Mouse (Mus musculus): ENCODE results near the gene Cep41. TPM values are rescaled to one million over a fixed set of nuclear protein-coding genes. Genes with fewer than 3 reads are reported as not detected.

The Cep41 gene
- polyA plus RNA-seq, 1 experiment from 2014 or later, result 14.2 TPM

- Histone ChIP-seq H3K36me3 (no peaks in the 10 kb centered on the region), H3K4me3 (no peak overlapping the region), H3K9me3 (no peaks in the 10 kb centered on the region), H3K4me1 (replicated peaks) (peaks cover 7% of the 10 kb centered on the region; the same call in 1 of the 2 replicates), H3K27ac (peak overlapping the region; percentile 67), H3K9ac (no peak overlapping the region), H3K27me3 (no peaks in the 10 kb centered on the region), H3K4me2 (no peak overlapping the region)
- no peak for ATAC-seq (ENCODE audit: low FRiP score)
- 30% methylated on average over 4 of the region's 4 CpGs for WGBS
Observed at GRCm38 (mm10) chr6:30636186-30636842, 57.2 kb downstream of the Cep41 start.

- Histone ChIP-seq H3K4me2 (no peak overlapping the region), H3K4me1 (replicated peaks) (peaks cover 7% of the 10 kb centered on the region; the same call in 1 of the 2 replicates), H3K36me3 (no peaks in the 10 kb centered on the region), H3K4me3 (no peak overlapping the region), H3K27ac (0 out of 2 replicates have a peak overlapping the region, but pooled peaks have one; percentile 8), H3K27me3 (no peaks in the 10 kb centered on the region), H3K9ac (no peak overlapping the region), H3K9me3 (no peaks in the 10 kb centered on the region)
- no peak for ATAC-seq (ENCODE audit: low FRiP score)
- WGBS, result 44% methylated on average over 8 of the region's 8 CpGs
Observed at GRCm38 (mm10) chr6:30635361-30635862, 58.1 kb downstream of the Cep41 start.

- ATAC-seq (ENCODE audit: low FRiP score), result no peak
- H3K27ac ChIP-seq, result no peak overlapping the region
- H3K9ac ChIP-seq, result no peak overlapping the region
- H3K4me2 ChIP-seq, result no peak overlapping the region
- 91% methylated on average over 1 of the region's 1 CpGs for WGBS
- H3K36me3 ChIP-seq, result no peaks in the 10 kb centered on the region
- peaks cover 12% of the 10 kb centered on the region for H3K4me1 ChIP-seq (replicated peaks)
- H3K27me3 ChIP-seq, result no peaks in the 10 kb centered on the region
- H3K4me3 ChIP-seq, result no peak overlapping the region
- H3K9me3 ChIP-seq, result no peaks in the 10 kb centered on the region
Observed at GRCm38 (mm10) chr6:30629989-30630388, 63.6 kb downstream of the Cep41 start.

- Histone ChIP-seq H3K27me3 (no peaks in the 10 kb centered on the region), H3K4me3 (no peak overlapping the region), H3K4me1 (replicated peaks) (peaks cover 12% of the 10 kb centered on the region), H3K36me3 (no peaks in the 10 kb centered on the region), H3K4me2 (no peak overlapping the region), H3K27ac (peak overlapping the region; percentile 69), H3K9ac (no peak overlapping the region), H3K9me3 (no peaks in the 10 kb centered on the region)
- ATAC-seq (ENCODE audit: low FRiP score), result peak; percentile 73; the same call in 1 of the 2 replicates
- WGBS, result 38% methylated on average over 6 of the region's 6 CpGs
Observed at GRCm38 (mm10) chr6:30628152-30628551, 65.4 kb downstream of the Cep41 start.

GRCm38 (mm10) chr6:30624763-30625162 is 68.8 kb downstream of the Cep41 start:
- H3K9ac ChIP-seq, result no peak overlapping the region
- ATAC-seq (ENCODE audit: low FRiP score), result no peak
- peaks cover 12% of the 10 kb centered on the region for H3K4me1 ChIP-seq (replicated peaks)
- no peak overlapping the region for H3K4me3 ChIP-seq
- H3K27ac ChIP-seq, result no peak overlapping the region
- H3K27me3 ChIP-seq, result no peaks in the 10 kb centered on the region
- no peak overlapping the region for H3K4me2 ChIP-seq
- 91% methylated on average over 9 of the region's 9 CpGs for WGBS
- H3K9me3 ChIP-seq, result no peaks in the 10 kb centered on the region
- no peaks in the 10 kb centered on the region for H3K36me3 ChIP-seq

- H3K9ac ChIP-seq, result no peak overlapping the region
- H3K4me3 ChIP-seq, result no peak overlapping the region
- 85% methylated on average over 4 of the region's 4 CpGs for WGBS
- no peaks in the 10 kb centered on the region for H3K9me3 ChIP-seq
- no peaks in the 10 kb centered on the region for H3K36me3 ChIP-seq
- no peaks in the 10 kb centered on the region for H3K27me3 ChIP-seq
- no peak overlapping the region for H3K27ac ChIP-seq
- H3K4me1 ChIP-seq (replicated peaks), result peaks cover 23% of the 10 kb centered on the region
- ATAC-seq (ENCODE audit: low FRiP score), result no peak
- H3K4me2 ChIP-seq, result no peak overlapping the region
Observed at GRCm38 (mm10) chr6:30621986-30622389, 71.6 kb downstream of the Cep41 start.

GRCm38 (mm10) chr6:30620994-30621393 is 72.6 kb downstream of the Cep41 start:
- Histone ChIP-seq H3K4me1 (replicated peaks) (peaks cover 33% of the 10 kb centered on the region), H3K4me2 (no peak overlapping the region), H3K9me3 (no peaks in the 10 kb centered on the region), H3K27me3 (no peaks in the 10 kb centered on the region), H3K36me3 (no peaks in the 10 kb centered on the region), H3K9ac (no peak overlapping the region), H3K27ac (no peak overlapping the region), H3K4me3 (no peak overlapping the region)
- ATAC-seq (ENCODE audit: low FRiP score), result no peak
- 88% methylated on average over 6 of the region's 6 CpGs for WGBS

- Histone ChIP-seq H3K4me1 (replicated peaks) (peaks cover 37% of the 10 kb centered on the region), H3K36me3 (no peaks in the 10 kb centered on the region), H3K27me3 (no peaks in the 10 kb centered on the region), H3K9me3 (no peaks in the 10 kb centered on the region), H3K27ac (no peak overlapping the region), H3K4me2 (no peak overlapping the region), H3K9ac (no peak overlapping the region), H3K4me3 (no peak overlapping the region)
- 82% methylated on average over 4 of the region's 4 CpGs for WGBS
- no peak for ATAC-seq (ENCODE audit: low FRiP score)
Observed at GRCm38 (mm10) chr6:30620591-30620990, 73.0 kb downstream of the Cep41 start.

- no peak overlapping the region for H3K4me2 ChIP-seq
- ATAC-seq (ENCODE audit: low FRiP score), result no peak
- WGBS, result 53% methylated on average over 5 of the region's 5 CpGs
Observed at GRCm38 (mm10) chr6:30619606-30620005, 73.9 kb downstream of the Cep41 start.

GRCm38 (mm10) chr6:30618735-30619134 is 74.8 kb downstream of the Cep41 start:
- peak overlapping the region; percentile 84 for H3K27ac ChIP-seq
- H3K36me3 ChIP-seq, result no peaks in the 10 kb centered on the region
- H3K27me3 ChIP-seq, result no peaks in the 10 kb centered on the region
- no peak for ATAC-seq (ENCODE audit: low FRiP score)
- 0 out of 2 replicates have a peak overlapping the region, but pooled peaks have one; percentile 6 for H3K9ac ChIP-seq
- 20% methylated on average over 6 of the region's 6 CpGs for WGBS
- peaks cover 48% of the 10 kb centered on the region for H3K4me1 ChIP-seq (replicated peaks)
- peak overlapping the region; percentile 51 for H3K4me2 ChIP-seq
- no peak overlapping the region for H3K4me3 ChIP-seq
- H3K9me3 ChIP-seq, result no peaks in the 10 kb centered on the region

More at GRCm38 (mm10) chr6:30619606-30620005, 73.9 kb downstream of the Cep41 start:
- Histone ChIP-seq H3K9me3 (no peaks in the 10 kb centered on the region), H3K36me3 (no peaks in the 10 kb centered on the region), H3K27ac (no peak overlapping the region), H3K4me3 (no peak overlapping the region), H3K4me1 (replicated peaks) (peaks cover 46% of the 10 kb centered on the region), H3K27me3 (no peaks in the 10 kb centered on the region), H3K9ac (no peak overlapping the region)

GRCm38 (mm10) chr6:30617959-30618590 is 75.5 kb downstream of the Cep41 start:
- Histone ChIP-seq H3K9me3 (no peaks in the 10 kb centered on the region), H3K27ac (peak overlapping the region; percentile 84), H3K4me1 (replicated peaks) (peaks cover 48% of the 10 kb centered on the region), H3K4me2 (peak overlapping the region; percentile 51), H3K36me3 (no peaks in the 10 kb centered on the region), H3K4me3 (peak overlapping the region; percentile 29), H3K27me3 (no peaks in the 10 kb centered on the region), H3K9ac (0 out of 2 replicates have a peak overlapping the region, but pooled peaks have one; percentile 6)
- WGBS, result 2% methylated on average over 18 of the region's 18 CpGs
- ATAC-seq (ENCODE audit: low FRiP score), result peak; percentile 92

- H3K36me3 ChIP-seq, result no peaks in the 10 kb centered on the region
- H3K27me3 ChIP-seq, result 0 out of 2 replicates have a peak, but pooled peaks cover 3% of the 10 kb centered on the region
- H3K9ac ChIP-seq, result peak overlapping the region; percentile 51; the same call in 1 of the 2 replicates
- 3% methylated on average over 13 of the region's 13 CpGs for WGBS
- peak overlapping the region; percentile 51 for H3K4me2 ChIP-seq
- H3K4me1 ChIP-seq (replicated peaks), result peaks cover 48% of the 10 kb centered on the region
- H3K27ac ChIP-seq, result peak overlapping the region; percentile 84
- no peaks in the 10 kb centered on the region for H3K9me3 ChIP-seq
- H3K4me3 ChIP-seq, result peak overlapping the region; percentile 29
- ATAC-seq (ENCODE audit: low FRiP score), result peak; percentile 18
Observed at GRCm38 (mm10) chr6:30617020-30617958, 76.3 kb downstream of the Cep41 start.
